Mouse (Mus musculus) kidney, adult 2 months (tissue): Measurements from ENCODE around the gene Sgk2.

Experiments used
- CTCF ChIP-seq: fragments of 200-500 bp; conservative IDR thresholded peaks from 2 replicates; pipeline ENCODE4 v1.5.1; 2011; ENCODE audit warnings: low read depth, mild to moderate bottlenecking, control low read depth, low read length, moderate library complexity, mixed read lengths; ENCODE audit not compliant: insufficient read depth, insufficient read length
- POLR2A ChIP-seq: fragments of 200-500 bp; IDR thresholded peaks from one replicate; pipeline ENCODE4 v1.6.1; 2011; ENCODE audit warnings: low read depth, low read length, control low read depth

GRCm38 (mm10) chr2:162943931-162944330 lies 43.2 kb upstream of the Sgk2 start:
- TF ChIP-seq CTCF (no peak), POLR2A (no peak)
